Mouse (Mus musculus): ENCODE data around the gene AC140267.1.

Gene AC140267.1

DNA sequence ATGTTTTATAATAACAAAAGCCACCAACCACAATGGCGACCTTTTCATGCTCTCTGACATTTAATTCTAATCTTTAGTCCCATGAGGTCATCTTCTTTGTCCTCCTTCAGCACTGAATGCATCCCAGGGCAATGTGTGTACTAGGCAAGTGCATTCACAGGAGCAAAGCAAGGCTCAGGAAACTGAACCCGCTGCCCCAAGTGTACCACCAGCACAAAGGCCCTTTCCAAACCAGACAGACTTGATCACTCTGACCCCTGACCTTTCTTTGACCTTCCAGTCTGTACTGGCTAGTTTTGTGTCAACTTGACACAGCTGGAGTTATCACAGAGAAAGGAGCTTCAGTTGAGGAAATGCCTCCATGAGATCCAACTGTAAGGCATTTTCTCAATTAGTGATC is 3.3 kb upstream of the AC140267.1 start:
- no peak for DNase-seq

DNA sequence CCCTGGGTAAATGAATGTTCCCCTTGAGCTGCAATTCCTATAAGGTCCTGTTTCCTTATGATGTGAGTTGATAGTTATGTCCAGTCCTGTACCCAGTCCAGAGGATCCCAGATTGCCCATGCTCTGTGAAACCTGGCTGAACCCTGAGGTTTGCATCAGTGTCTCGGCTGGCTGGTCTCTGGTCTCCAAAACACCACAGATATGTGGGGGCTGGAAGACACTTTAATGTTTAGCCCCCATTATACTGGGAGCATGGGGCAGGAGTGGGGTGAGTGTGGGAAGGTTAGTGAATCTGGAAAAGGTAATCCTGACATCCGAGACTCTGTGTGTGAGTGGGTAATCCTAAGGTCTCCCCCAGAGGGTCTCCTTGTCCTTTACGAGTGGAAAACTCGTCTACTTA is 2.6 kb upstream of the AC140267.1 start:
- no peak for DNase-seq

DNA sequence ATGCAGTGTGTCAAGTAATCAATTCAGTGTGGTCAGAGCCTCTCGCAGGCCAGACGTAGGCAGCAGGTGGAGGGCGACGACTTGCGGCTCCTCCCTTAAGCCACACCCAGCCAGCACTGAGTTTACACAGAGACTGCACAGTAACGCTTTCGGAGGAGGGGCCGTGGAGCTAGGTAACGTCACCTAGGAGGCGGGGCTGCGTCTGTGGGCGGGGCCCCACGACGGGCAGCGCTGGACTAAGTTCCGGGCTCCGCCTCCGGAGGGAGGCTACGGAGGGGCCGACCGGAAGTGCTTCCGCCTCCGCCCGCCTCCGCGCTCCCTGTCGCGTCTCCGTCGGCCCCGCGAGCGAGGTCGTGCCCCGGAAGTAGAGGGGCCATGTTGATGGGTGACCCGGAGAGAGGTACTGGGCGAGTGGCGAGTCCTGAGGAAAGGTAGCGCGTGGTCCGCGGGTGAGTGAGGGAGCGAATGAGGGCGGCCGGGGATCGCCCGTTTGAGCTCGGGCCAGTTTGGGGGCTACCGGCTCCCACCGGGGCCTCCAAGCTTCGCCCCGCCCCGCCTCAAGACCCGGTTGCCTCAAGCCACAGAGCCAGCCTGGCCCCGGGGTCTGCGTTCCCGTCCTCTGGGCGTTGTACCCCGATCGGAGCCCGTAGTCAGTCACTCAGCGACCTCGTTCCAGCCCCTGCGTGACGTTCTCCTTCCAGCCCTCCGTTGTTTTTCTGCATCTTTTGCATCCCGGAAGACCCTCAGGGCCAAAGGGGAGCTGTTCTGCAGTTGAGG is 1.7 kb upstream of the AC140267.1 start, which contains the start of gene Mief1:
Gene Mief1 (plus strand): TSS at position 286 of the 777 bp plus-strand sequence.
- peak; percentile 98 for DNase-seq

DNA sequence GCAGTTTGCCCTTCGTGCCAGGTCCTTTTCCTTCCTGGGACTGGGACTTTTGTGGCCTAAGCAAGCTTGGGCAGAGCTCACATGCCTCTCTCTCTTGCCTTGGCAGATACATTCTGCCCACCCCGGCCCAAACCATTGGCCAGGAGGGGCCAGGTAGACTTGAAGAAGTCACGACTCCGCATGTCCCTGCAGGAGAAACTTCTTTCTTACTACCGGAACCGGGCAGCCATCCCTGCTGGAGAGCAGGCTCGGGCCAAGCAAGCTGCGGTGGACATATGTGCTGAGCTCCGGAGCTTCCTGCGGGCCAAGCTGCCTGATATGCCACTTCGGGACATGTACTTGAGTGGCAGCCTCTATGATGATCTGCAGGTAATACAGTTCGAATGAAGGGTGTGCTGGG is 12.5 kb downstream of the AC140267.1 start:
- DNase-seq = peak; percentile 75

DNA sequence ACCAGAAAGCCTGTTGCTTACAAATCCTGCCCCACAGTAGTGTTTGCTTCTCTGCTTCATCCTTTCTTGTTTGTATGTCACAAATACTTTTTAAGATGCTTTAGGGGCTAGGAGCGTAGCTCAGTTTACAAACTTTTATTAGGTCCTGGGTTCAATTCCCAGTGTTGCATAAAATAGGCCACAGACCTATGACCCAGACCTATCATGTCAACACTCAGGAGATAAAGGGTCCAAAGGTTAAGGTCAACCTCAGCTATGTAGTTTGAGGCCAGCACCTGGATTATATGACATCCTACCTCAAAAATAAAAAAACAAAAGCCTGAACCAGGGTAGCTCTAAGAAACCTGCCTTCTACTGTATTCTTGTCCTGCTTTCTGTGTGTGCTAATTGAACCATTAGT is 13.0 kb downstream of the AC140267.1 start:
- DNase-seq = no peak

DNA sequence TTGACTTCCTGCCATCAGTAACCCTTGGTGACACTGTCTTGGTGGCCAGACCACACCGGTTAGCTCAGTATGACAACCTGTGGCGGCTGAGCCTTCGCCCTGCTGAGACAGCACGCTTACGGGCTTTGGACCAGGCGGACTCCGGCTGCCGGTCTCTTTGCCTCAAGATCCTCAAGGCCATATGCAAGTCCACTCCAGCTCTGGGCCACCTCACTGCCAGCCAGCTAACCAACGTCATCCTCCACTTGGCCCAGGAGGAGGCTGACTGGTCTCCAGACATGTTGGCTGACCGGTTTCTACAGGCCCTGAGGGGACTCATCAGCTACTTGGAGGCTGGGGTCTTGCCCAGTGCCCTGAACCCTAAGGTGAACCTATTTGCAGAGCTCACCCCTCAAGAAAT is 14.0 kb downstream of the AC140267.1 start:
- no peak for DNase-seq

DNA sequence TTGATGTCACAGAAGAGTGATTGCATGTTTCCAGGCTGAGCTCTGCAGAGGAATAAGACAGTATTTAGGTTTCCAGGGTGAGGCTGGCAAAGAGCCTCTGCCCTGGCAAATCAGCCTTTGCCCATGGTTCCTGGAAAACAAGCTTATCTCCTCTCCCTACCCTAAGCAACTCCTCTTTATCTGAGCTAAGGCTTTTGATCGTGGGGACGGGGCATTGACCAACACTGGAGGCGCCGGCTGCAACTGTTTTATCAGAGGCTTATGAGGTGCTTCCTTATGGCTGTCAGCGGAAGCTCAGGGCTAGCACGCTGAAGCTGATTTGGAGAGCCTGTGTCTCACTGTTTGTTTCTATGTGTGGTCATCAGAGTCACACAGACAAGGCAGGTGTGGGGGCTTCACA is 15.0 kb downstream of the AC140267.1 start:
- no peak for DNase-seq

DNA sequence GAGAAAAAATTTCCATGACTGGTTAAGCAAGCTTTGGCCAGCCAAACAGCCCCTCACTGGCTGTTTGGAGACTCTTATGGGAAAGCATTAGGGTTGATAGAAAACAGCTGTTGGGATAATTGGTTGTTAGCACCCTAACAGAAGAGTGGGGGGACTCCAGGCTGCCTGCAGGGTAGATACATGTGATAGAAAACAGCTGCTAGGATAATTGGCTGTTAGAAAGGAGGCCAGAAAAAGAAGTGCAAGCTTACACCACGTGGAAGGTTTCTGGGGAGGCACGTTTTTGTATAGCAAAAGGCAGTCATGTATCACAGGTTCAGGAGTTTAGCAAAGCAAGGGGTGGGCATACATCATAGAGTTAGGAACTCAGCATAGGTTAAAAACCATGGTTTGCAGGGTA is 17.9 kb downstream of the AC140267.1 start:
- no peak for DNase-seq

DNA sequence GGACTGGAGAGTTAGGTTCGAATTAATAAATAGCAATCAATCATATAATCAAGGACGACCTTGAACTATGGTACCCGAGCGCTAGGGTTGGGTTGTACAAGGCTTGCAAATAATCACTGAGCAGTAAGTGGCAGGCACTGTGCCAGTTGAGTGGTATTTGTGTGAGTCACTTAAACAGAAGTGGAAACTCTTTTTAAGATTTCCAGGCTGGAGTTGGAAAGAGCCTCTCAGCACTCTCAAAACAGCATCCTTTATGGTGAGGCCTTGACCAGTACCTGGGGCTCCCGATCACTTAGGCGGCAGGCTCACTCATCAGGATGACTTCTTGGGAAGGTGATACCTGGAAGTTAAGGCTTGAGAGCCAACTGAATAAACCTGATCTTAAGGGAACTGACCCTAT is 18.6 kb downstream of the AC140267.1 start:
- DNase-seq = peak; percentile 62

DNA sequence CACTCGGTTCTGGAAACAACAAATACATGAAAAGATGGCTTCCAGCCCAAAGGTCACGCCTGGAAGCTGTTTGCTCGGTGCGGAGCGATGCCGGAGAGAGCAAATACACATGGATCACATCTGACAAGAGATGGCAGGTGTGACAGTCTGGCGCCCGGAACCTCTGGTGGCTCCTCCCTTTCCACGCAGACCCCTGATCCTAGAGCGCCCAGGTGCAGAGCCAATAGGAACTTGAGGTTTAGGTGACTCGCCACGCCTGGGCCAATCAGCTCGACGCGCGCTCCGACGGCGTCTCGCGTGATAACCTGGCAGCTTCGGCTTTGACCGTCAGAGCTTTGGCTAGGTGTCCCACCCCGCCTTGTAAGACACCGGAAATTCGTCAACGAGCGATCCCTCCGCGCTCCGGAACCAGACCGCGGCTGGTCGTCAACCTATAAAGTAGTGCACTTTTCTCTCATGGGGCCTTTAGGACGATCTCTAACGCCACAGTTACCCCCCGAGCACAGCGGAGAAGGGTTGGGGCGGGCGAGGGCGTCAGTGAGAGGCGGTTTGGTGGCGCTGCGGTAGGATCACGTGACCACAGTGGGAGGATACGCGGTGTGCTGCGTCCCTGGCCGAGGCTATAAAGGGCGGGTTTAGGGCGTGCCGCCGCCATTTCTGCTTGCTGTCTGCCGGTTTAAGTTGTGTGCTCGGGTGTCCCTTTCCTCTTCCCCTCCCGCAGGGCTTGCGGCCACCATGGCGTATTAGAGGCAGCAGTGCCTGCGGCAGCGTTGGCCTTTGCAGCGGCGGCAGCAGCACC is 19.4 kb downstream of the AC140267.1 start, which contains the start of gene Atf4:
Gene Atf4 (plus strand): TSS at position 338 of the 799 bp plus-strand sequence.
- peak; percentile 100 for DNase-seq

DNA sequence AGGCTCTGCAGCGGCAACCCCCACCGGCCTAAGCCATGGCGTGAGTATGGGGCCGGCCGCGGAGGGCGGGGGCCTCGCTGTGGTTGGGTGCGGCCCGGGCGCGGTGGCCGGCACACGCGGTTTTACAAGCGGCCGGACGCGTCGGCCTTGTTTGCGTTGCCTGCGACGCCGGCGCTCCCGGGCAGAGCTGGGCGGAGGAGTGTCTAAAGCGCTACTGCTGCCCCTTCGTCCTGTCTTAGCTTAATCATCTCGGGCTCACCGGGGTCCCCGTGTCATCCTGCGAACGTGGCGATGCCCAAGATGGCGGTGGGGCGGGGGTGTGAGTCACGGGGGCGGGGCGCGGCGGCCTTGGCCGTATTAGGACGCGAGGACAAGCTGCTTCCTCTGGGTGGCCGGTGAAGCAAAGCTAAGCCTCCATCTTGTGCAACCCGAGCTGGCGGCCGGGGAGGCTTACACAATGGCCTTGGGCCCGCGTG is 20.0 kb downstream of the AC140267.1 start:
- peak; percentile 81 for DNase-seq

DNA sequence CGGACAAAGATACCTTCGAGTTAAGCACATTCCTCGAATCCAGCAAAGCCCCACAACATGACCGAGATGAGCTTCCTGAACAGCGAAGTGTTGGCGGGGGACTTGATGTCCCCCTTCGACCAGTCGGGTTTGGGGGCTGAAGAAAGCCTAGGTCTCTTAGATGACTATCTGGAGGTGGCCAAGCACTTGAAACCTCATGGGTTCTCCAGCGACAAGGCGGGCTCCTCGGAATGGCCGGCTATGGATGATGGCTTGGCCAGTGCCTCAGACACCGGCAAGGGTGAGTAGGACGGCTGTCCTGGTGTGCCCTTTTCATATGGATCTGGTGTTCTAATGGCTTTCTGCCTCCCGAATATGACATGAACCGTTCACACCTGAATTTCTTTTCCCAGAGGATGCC is 20.6 kb downstream of the AC140267.1 start:
- no peak for DNase-seq

DNA sequence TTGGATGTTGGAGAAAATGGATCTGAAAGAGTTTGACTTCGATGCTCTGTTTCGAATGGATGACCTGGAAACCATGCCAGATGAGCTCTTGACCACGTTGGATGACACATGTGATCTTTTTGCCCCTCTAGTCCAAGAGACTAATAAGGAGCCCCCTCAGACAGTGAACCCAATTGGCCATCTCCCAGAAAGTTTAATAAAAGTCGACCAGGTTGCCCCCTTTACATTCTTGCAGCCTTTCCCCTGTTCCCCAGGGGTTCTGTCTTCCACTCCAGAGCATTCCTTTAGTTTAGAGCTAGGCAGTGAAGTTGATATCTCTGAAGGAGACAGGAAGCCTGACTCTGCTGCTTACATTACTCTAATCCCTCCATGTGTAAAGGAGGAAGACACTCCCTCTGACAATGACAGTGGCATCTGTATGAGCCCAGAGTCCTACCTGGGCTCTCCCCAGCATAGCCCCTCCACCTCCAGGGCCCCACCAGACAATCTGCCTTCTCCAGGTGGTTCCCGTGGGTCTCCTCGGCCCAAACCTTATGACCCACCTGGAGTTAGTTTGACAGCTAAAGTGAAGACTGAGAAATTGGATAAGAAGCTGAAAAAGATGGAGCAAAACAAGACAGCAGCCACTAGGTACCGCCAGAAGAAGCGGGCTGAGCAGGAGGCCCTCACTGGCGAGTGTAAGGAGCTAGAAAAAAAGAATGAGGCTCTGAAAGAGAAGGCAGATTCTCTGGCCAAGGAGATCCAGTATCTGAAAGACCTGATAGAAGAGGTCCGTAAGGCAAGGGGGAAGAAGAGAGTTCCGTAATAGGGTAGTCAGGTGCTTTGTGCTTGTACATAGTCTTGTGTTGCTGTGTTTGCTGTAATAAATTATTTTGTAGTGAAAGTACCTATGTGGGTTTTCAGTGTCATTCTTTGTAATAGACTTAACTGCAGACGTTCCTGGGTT is 21.3 kb downstream of the AC140267.1 start:
- DNase-seq = peak; percentile 56

DNA sequence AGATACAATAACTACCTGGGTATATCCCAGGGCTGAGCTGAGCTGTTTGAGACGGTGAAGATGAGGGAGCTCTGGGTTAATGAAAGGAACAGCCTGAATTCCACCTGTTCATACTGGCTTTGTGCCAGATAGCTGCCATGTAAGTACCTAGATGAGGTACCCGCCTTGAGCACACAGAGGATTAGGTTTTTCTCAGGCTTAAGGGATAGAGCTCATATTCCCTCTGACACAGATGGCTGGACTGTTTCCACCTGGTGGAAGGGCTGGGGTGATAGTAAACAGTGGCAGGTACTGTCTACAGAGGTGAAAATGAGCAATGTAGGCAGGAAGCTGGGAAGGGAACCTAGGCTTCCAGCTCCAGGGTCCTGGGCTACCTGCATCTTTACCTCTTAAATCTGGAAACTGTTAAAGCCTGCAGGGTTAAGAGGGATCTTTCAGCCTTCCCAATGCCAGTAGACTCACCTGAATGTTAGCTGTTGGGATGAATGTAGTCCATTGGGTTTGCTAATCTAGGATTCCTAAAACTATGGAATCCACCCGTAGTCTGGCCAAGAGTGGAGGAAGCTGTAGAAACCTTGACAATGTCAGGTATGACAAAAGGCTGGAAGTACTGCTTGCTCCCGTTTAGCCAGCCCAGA is 22.1 kb downstream of the AC140267.1 start:
- peak; percentile 72 for DNase-seq

DNA sequence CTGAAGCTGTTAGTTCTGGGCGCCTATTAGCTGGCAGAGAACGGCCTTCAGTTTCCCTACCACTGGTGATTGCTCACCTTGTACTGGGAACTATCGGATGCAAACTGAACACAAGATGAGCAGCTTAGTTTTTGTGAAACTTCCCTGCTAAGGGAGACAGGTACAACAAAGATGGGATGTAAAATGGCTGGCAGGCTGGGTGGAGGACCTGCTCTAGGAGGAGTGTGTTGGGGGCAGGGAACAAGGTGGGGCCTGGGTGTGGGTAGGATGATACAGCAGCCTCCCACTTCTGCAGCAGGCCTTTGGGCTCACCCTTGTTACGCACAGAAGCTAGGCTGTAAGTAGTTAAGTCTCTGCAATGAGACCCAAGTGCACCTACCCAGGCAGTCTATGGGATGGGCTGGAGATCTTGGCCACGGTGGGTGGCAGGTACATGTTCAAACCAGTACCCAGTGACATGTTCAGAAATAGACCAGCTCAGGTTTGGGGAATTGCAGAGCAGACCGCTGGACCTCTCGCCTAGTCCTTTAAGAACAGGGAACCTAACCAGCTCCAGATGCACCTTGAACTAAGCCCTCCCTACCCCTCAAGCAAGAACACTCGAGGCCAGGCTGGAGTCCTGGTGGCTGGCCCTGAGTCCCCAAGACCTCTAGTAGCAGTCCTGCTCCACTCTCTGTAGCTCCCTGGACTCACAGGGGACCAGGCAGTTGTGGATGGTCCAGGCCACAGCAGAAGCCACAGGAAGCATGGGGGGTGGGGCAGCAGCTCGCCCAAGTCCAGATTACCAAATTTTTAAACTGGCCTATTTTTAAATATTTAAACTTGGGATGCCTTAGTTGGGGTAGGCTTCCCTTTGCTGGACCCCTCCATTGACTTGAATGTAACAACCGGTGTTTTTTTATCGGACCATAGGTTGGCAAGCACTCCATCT is 22.9 kb downstream of the AC140267.1 start:
- DNase-seq = peak; percentile 49

DNA sequence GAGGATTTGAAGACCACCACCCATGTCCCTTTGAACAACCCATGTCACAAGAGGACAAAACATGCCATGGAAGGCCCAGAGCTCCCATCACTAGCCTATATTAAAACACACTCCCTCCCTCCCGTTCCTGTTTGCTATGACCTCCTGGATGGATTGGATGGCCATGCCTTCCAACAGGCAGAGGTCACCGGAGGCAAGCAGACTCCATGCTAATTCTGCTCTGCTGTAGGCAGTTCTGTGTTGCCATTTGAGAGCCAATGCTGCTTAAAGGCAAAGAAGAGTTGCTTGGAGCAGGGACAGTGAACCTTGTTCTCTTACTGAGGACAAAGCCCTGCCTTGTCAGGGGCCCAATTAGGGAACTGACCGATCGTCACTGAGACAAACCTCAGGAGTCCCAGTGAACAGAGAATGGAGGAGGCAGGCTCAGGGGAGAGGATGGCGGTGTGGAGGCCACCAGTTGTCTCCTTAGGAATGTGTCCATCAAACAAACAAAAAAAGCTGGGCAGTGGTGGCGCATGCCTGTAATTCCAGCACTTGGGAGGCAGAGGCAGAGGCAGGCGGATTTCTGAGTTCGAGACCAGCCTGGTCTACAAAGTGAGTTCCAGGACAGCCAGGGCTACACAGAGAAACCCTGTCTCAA is 23.9 kb downstream of the AC140267.1 start:
- DNase-seq = no peak

DNA sequence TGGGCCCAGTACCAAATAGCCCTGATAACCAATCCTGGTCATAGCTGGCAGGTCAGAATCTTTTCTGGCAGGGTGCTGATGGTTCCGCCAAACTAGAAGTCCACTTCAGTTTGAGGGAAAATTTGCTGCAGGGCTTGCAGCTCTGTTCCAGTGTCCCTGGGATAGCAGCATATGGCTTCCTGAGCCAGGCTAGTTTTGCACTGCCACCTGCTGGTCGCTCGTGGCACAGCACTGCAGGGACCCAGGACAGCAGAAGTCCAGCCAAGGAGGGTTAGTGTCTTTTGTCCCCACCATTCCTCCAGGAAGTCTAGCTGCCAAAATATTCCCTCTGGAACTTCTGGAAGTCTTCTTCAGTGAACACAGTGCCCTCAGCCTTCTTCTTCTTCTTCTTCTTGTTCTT is 25.0 kb downstream of the AC140267.1 start:
- DNase-seq = peak; percentile 86

DNA sequence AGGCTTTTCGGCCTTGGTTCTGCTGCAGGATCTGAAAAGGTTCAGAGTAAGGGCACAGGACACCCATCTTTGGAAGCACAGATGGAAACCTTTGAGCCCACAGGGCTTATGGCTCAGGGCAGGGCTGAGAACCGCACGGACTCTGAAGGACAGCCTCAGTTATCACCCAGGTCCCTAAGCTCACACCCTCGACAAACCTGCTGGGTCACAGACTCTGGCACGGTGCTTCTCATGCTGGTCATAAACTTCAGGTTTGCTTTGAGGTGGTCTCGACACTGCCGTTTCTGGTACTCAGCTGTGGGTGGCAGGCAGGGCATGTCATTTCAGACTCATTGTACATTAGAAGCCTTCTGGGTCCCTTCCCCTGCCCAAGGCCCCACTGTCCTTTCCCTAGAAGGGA is 25.5 kb downstream of the AC140267.1 start:
- DNase-seq = no peak

DNA sequence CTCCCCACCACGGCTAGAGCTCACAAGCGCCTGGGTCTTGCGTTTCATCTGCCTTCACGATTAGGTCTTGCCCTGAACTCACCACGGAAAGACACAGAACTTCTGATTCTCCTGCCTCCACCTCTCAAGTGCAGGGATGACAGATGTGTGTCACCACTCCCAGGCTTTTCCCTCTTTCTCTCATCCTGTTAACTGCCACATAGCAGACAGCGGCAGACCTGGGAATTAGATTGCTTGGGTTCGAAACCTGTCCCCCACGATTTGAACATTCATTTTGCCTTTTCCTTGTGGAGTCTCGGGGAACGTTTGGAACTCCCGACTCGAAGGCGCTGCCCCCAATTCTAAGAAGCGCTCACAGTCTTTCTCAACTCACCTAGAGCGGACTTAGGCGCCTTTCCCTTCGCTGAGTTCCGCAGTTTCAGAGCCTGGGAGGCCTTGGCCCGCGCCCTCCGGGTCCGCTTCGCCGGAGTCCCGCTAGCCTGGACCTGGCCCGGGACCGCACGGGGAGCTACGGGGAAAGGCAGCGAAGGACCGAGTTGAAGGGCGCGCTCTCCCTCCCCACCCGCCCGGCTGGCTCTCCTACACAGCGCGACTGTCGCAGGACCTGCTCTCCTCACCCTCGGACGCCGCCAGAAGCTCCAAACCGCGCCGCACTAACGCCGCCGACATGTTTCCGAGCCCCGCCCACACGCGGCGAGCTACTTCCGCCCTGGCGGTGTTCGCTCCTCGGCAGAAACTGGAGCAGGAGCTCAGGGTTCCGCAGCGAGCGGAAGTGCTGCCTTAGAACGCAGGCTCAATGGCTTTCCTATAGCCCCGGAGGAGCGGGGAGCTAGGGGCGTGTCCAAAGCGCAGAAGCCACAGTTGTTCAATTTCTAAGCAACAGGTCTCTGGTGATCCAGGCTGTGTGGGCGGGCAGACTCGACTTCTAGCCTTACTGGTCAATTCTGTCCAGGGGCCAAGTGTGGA is 28.3 kb downstream of the AC140267.1 start, which contains the start of gene Rps19bp1:
Gene Rps19bp1 (minus strand): TSS at position 706 of the 966 bp plus-strand sequence.
- DNase-seq = peak; percentile 87

Measured in cerebellum, adult 9-11 months (tissue).